Mouse (Mus musculus) lung, adult 2 months (tissue): ENCODE measurements around the gene Hist1h3d. TPM values are rescaled to one million over a fixed set of nuclear protein-coding genes. Genes with fewer than 3 reads are reported as not detected.
"Not testable (repeated sequence)": the region's sequence is repeated elsewhere in the genome, so short reads cannot be mapped to it uniquely, and the experiment has no call there.

ENCODE experiments used
- DNase-seq: peaks from one replicate; pipeline ENCODE4 v3.0.0; 2022
- H3K4me1 ChIP-seq: fragments of 200-500 bp; 2 replicates; pipeline ENCODE4 v1.6.1; 2011; ENCODE audit warnings: low read length; ENCODE audit not compliant: control insufficient read depth, insufficient read depth
- H3K4me3 ChIP-seq: fragments of 200-500 bp; replicated peaks from 2 replicates; pipeline ENCODE3; 2011; ENCODE audit warnings: low read depth, mild to moderate bottlenecking, control low read depth, low read length; ENCODE audit errors: extremely low read depth
- CTCF ChIP-seq: fragments of 200-500 bp; IDR thresholded peaks from 2 replicates; pipeline ENCODE4 v1.5.1; 2011; ENCODE audit warnings: mild to moderate bottlenecking, low read length, control low read depth; ENCODE audit not compliant: insufficient read depth
- POLR2A ChIP-seq: fragments of 200-500 bp; IDR thresholded peaks from 2 replicates; pipeline ENCODE4 v1.6.1; 2011; ENCODE audit warnings: low read depth, mild to moderate bottlenecking, control low read depth, low read length, borderline replicate concordance; ENCODE audit errors: extremely low read depth
- WGBS: fragments of 180-500 bp; shearing (Covaris S2); methylation state at CpG from one replicate; pipeline ENCODE4 v1.1.7; 2018; 5-methylcytosine and 5-hydroxymethylcytosine counted together
- polyA plus RNA-seq: library from polyadenylated mRNA; depleted of rRNA; stranded (reverse); fragments of >200 nt; gene quantifications from 2 replicates; pipeline ENCODE4 v1.2.3, GENCODE M21; 2012

Gene Hist1h3d
- polyA plus RNA-seq, 1 experiment: 2.6 TPM

DNA sequence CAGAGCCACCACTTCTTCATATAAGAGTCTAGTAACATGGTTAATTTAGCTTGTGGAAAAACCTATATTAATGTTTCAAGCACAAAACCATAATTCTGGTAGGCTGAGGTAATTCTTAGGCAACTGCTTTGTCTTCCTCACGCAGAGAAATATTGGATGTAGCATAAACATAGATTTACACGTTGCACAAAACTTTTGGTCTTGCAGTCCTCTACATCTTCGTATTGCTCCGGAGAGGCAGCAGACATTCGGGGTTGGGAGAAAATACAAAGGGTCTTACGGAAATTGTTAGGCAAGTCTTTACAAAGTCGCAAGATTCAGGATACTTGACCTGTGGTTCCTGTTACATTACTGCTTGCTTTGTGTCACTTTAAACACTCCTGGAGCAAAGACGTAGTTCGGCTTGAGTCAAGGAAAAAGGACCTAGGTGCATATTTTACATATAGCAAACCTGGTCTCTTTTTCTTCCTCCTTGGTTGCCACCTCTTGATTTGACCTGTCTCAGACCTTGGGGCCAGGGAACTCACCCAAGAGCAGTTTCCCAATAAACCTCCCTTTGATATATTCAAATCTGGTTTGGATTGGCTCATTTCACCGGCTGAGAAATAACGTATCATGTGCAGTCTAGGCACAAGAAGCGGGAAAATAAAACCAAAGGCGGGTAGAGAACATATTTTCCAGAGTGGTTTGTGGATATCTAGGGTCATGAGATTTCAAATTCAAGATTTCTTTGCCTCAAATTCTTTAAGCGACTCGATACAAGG, 41.0 kb upstream of the Hist1h3d start:
- under 1% methylated on average over 15 of the region's 15 CpGs for WGBS
- H3K4me1 ChIP-seq: peaks cover 2% of the 10 kb centered on the region
- no peak for DNase-seq
- no peak for TF ChIP-seq CTCF
- no peak for TF ChIP-seq POLR2A
- peak overlapping the region; percentile 13 for H3K4me3 ChIP-seq

DNA sequence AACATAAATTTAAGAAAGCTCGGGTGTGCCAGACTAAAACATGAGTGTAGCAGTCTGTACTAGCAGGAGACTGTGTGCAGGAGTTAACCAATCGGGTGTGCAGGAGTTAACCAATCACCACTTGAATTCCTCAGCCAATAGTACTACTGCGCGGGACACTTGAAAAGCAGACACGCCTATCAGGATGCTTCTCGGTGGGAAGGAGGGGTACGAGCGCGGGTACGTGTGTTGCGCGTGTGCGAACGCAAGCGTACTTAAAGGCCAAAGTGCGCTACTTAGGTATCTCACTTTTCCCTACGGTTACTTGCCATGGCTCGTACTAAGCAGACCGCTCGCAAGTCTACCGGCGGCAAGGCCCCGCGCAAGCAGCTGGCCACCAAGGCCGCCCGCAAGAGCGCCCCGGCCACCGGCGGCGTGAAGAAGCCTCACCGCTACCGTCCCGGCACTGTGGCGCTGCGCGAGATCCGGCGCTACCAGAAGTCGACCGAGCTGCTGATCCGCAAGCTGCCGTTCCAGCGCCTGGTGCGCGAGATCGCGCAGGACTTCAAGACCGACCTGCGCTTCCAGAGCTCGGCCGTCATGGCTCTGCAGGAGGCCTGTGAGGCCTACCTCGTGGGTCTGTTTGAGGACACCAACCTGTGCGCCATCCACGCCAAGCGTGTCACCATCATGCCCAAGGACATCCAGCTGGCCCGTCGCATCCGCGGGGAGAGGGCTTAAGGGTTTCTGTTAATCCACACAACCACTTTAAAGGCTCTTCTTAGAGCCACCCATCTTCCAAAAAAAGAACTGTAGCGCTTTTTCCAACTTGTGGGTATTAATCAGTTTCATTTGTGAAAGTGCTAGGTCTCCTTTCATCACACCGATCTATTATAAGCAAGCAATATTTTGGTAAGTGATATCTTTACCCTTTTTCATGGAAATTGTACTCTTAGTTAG, 40.2 kb upstream of the Hist1h3d start, which contains the start of gene Hist1h3g:
TSS of gene Hist1h3g (plus strand) at position 286 of the 939 bp plus-strand sequence.
- DNase-seq: peak; percentile 78
- WGBS: 1% methylated on average over 49 of the region's 62 CpGs

DNA sequence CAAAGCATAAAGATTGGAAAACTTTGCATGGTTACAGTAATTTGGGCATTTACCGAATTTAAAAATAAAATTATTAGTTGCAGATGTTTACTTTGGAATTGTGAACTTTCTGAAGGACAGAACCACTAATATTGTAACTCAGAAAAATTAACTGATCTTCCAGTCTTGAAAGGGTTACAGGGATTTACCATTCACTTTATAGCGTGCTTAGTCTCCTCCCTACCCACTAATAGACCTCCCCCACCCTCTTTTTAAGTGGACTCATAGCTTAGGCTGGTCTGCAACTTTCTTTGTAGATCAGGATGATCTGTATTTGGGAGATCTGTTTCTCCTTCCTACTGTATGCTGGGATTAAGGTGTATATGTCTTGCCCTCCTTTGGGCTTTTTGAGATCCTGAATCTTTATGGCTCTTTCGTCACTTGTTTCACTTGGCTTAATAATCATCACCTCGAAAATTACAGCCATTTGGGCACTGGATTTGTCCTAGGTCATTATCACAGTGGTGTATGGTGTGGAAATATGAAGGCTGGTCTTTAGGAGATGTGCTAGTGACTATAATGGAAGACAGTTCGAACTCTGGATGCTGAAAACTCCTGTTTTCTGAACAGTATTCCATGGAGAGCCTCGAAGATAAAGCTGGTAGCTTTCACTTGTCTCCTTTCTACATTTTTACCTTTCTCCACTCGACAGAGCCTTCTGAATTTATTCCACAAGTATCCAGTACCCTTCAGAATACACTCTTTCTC, 39.3 kb upstream of the Hist1h3d start:
- no peak for DNase-seq
- H3K4me1 ChIP-seq: peaks cover 2% of the 10 kb centered on the region; the same call in 1 of the 2 replicates
- WGBS: 17% methylated on average over 7 of the region's 7 CpGs

More for the DNA sequence above, 40.2 kb upstream of the Hist1h3d start, which contains the start of gene Hist1h3g:
- peak within 1 kb of the TSS; percentile 59 for H3K4me3 ChIP-seq
- H3K4me1 ChIP-seq: not testable (repeated sequence)

DNA sequence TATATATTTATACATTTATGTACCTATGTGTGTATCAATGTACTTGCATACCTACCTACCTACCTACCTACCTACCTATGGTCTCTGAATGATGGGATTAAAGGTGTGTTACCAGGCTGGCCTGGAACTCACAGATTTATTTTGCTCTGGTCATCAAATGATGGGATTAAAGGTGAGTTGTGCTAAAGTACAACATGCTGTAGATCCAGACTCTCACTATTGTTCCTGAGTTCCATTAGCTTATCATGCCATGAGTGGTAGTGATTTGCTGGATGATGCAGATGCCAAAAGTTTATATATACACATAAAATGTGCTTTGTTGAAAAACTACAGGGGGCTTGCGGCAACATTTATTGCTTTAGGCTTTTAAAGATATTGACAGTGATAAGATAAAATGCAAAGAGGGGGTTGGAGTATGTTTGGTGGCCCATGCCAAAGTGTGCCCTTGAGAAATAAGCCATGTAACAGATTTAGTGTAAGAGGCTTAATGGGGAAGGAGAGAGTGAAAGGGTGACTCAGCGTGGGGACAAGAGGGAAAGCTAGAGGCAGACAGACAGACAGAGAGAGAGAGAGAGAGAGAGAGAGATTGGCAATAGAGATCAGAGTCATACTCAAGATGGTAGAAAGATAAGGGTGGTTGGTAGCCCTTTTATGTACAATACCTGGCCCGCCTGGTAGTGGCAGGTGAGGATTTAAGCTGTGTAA, 38.4 kb upstream of the Hist1h3d start:
- peaks cover 2% of the 10 kb centered on the region; the same call in 1 of the 2 replicates for H3K4me1 ChIP-seq
- DNase-seq: no peak
- 64% methylated on average over 3 of the region's 3 CpGs for WGBS
- TF ChIP-seq POLR2A (no peak), CTCF (no peak)
- H3K4me3 ChIP-seq: no peak overlapping the region

More for the DNA sequence above, 39.3 kb upstream of the Hist1h3d start:
- no peak overlapping the region for H3K4me3 ChIP-seq
- TF ChIP-seq POLR2A (no peak), CTCF (no peak)

DNA sequence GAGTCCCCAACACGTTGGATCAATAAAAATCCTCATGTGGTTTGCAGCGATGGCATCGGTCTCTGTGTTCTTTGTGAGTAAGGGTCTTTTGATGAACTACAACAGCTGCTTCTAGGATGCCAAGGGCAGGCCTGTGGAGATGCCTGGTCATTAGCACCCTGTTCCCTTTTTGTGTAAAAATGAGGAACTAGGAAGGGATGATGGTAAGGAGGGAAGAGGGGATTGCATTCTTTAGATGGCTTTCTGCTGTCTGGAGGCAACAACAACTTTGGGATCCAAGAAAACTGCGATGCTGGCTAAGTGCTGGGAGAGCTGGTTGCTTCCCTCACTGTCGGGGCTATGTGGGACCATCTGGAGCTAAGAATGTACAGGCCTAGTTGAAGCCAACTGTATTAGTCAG, 37.3 kb upstream of the Hist1h3d start:
- H3K4me3 ChIP-seq: no peak overlapping the region
- TF ChIP-seq CTCF (no peak), POLR2A (no peak)
- DNase-seq: no peak
- 81% methylated on average over 5 of the region's 5 CpGs for WGBS
- peaks cover 2% of the 10 kb centered on the region; the same call in 1 of the 2 replicates for H3K4me1 ChIP-seq

DNA sequence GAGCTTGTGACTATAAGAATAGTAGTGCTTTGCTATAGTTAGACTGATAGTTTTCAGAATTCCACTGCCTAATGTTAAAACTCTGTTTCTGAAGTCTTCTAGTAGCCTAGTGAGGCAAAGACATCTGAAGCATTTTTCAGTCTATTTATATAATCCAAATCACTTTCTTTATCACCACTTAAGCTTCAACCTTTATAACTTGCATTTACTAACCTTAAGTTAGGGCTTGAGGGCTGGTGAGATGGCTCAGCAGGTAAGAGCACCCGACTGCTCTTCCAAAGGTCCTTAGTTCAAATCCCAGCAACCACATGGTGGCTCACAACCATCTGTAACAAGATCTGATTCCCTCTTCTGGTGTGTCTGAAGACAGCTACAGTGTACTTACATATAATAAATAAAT, 35.7 kb upstream of the Hist1h3d start:
- H3K4me1 ChIP-seq, H3K4me3 ChIP-seq, DNase-seq: not testable (repeated sequence)
- WGBS: 58% methylated on average over 1 of the region's 1 CpGs

DNA sequence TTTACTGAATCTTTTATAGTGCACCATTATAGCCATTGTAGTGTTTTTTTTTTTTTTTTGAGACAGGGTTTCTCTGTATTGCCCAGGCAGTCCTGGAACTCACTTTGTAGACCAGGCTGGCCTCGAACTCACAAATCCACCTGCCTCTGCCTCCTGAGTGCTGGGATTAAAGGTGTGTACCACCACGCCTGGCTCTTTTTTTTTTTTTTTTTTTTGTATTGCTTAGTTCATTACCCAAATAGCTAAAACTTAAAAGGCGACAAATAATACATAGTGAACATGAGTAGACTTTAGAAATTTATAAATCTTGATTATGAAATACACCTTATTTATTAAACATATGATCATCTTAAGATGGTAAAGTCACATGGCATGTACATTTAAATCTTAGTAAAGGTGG, 34.1 kb upstream of the Hist1h3d start:
- 88% methylated on average over 3 of the region's 3 CpGs for WGBS
- Histone ChIP-seq H3K4me3 (no peak overlapping the region), H3K4me1 (peaks cover 2% of the 10 kb centered on the region; the same call in 1 of the 2 replicates)
- TF ChIP-seq POLR2A: no peak
- no peak for TF ChIP-seq CTCF
- DNase-seq: no peak

DNA sequence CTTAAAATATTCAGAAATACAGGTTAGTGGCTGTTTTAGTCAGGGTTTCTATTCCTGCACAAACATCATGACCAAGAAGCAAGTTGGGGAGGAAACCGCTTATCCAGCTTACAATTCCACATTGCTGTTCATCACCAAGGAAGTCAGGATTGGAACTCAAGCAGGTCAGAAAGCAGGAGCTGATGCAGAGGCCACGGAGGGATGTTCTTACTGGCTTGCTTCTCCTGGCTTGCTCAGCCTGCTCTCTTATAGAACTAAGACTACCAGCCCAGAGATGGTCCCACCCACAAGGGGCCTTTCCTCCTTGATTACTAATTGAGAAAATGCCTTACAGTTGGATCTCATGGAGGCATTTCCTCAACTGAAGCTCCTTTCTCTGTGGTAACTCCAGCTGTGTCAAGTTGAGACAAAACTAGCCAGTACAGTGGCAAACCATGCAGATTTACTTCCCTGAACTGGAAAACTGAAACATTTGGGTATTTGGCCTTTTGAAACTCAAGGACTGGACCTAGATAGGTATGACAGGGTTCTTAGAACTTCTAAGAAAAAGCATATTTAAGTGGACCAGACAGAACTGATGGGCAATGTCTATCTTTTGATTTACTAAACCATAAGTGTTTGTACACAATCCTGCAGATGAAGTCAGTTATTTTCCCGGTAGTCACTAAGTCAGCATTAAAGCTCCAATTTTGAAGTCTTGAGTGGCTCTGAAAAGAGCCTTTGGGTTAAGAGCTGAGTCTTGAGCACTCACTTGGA, 33.2 kb upstream of the Hist1h3d start:
- 14% methylated on average over 3 of the region's 3 CpGs for WGBS
- H3K4me1 ChIP-seq, DNase-seq: not testable (repeated sequence)
- H3K4me3 ChIP-seq: peak overlapping the region; percentile 41
